Mouse (Mus musculus) liver, embryonic 14.5 days (tissue): ENCODE results near the gene Gm11099. TPM values are rescaled to one million over a fixed set of nuclear protein-coding genes. Genes with fewer than 3 reads are reported as not detected.

Experiments
- ATAC-seq: fragments of 200-750 bp; cut with Nextera tagmentation; 2 replicates; pipeline ENCODE4 v1.8.0; 2017; ENCODE audit warnings: moderate number of reproducible peaks, mild to moderate bottlenecking, moderate library complexity; ENCODE audit not compliant: insufficient read depth
- DNase-seq, 3 experiments: peaks; one replicate each; pipeline ENCODE4 v3.0.0-alpha.2; 2012 to 2013; ENCODE audit warnings: low read depth in 3 of 3, low spot score in 3 of 3
- H3K27ac ChIP-seq: fragments of 300-500 bp; sonication (generic); 2 replicates; pipeline ENCODE4 v1.5.1; 2014; ENCODE audit warnings: moderate library complexity, mild to moderate bottlenecking, control low read depth, inconsistent platforms
- H3K27me3 ChIP-seq: fragments of 300-500 bp; sonication (generic); 2 replicates; pipeline ENCODE4 v1.6.1; 2014; ENCODE audit warnings: mild to moderate bottlenecking, low read length, moderate library complexity; ENCODE audit not compliant: control insufficient read depth, insufficient read depth
- H3K36me3 ChIP-seq: fragments of 300-500 bp; sonication (generic); replicated peaks from 2 replicates; pipeline ENCODE4 v1.6.1; 2014; ENCODE audit warnings: low read depth; ENCODE audit not compliant: control insufficient read depth, insufficient read depth
- H3K4me1 ChIP-seq, 2 experiments: fragments of 200-500 bp in 1 of 2; fragments of 300-500 bp in 1 of 2; sonication (generic) in 1 of 2; replicated peaks; 2 replicates each; pipeline ENCODE4 v1.6.1; 2012 to 2014; ENCODE audit warnings: antibody characterized with exemption in 1 of 2, inconsistent platforms in 1 of 2, low read length in 1 of 2; ENCODE audit not compliant: control insufficient read depth in 2 of 2, insufficient read depth in 2 of 2
- H3K4me2 ChIP-seq: fragments of 300-500 bp; sonication (generic); 2 replicates; pipeline ENCODE4 v1.6.1; 2014; ENCODE audit warnings: low read depth, mild to moderate bottlenecking, control low read depth, moderate library complexity
- H3K4me3 ChIP-seq, 2 experiments: fragments of 200-500 bp in 1 of 2; fragments of 300-500 bp in 1 of 2; sonication (generic) in 1 of 2; 2 replicates each; pipeline ENCODE4 v1.5.1; 2012 to 2014; ENCODE audit warnings: low read depth in 2 of 2, low read length in 2 of 2, mild to moderate bottlenecking in 2 of 2, control low read depth in 1 of 2, inconsistent platforms in 1 of 2, moderate library complexity in 1 of 2; ENCODE audit not compliant: insufficient read depth in 1 of 2
- H3K9ac ChIP-seq: fragments of 300-500 bp; sonication (generic); replicated peaks from 2 replicates; pipeline ENCODE4 v1.6.1; 2014; ENCODE audit warnings: mild to moderate bottlenecking, control low read depth, moderate library complexity
- H3K9me3 ChIP-seq: fragments of 300-500 bp; sonication (generic); 2 replicates; pipeline ENCODE4 v1.6.1; 2016; ENCODE audit warnings: low read length, mixed read lengths; ENCODE audit not compliant: control insufficient read depth
- CTCF ChIP-seq: IDR thresholded peaks from 2 replicates; pipeline ENCODE4 v1.5.1; 2016; ENCODE audit warnings: antibody characterized with exemption, low read depth, control low read depth
- EP300 ChIP-seq: IDR thresholded peaks from 2 replicates; pipeline ENCODE4 v1.6.1; 2016; ENCODE audit warnings: antibody characterized with exemption, low read depth
- WGBS: fragments of 180-500 bp; shearing (Covaris S2); extraction: QIAGEN DNeasy Blood & Tissue Kit; methylation state at CpG from one replicate; pipeline ENCODE4 v1.1.7; 2014; ENCODE audit not compliant: insufficient replicate concordance; 5-methylcytosine and 5-hydroxymethylcytosine counted together
- polyA plus RNA-seq, 2 experiments: library from polyadenylated mRNA; depleted of rRNA in 1 of 2; stranded (reverse) in 1 of 2; unstranded in 1 of 2; fragments of >200 nt; fragmentation: Nextera tagmentation in 1 of 2; extraction: Ambion mirVana in 1 of 2; gene quantifications; 2 replicates each; pipeline versions ENCODE4 v1.2.1 to v1.2.3; 2012 to 2014

Gene Gm11099
- polyA plus RNA-seq, 2 experiments: not detected

DNA sequence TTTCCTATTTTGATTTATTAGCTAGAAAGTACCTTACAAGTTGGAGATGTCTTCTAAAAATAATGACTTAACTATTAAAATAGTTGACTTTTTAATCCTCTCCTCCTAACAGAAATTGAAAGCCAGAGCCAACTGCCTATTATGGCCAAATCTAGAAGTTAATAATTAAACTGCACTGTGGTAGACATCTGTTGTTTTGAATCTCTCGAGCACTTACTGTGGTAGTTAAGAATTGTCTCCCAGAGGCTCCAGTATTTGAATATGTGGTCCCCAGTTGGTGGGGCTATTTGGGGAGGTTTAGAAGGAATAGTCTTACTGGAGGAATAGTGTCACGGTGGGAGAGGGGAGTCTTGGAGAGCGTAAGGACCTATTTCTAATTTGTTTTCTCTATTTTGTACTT is 18.2 kb upstream of the Gm11099 start:
- WGBS: 64% methylated on average over 3 of the region's 3 CpGs
- Histone ChIP-seq H3K36me3 (no peaks in the 10 kb centered on the region), H3K9ac (no peak overlapping the region), H3K4me2 (no peak overlapping the region), H3K9me3 (no peaks in the 10 kb centered on the region), H3K27ac (no peak overlapping the region), H3K27me3 (no peaks in the 10 kb centered on the region), H3K4me1 (no peaks in the 10 kb centered on the region), H3K4me3 (no peak overlapping the region)
- no peak for DNase-seq
- no peak for TF ChIP-seq EP300
- no peak for TF ChIP-seq CTCF
- ATAC-seq: no peak

DNA sequence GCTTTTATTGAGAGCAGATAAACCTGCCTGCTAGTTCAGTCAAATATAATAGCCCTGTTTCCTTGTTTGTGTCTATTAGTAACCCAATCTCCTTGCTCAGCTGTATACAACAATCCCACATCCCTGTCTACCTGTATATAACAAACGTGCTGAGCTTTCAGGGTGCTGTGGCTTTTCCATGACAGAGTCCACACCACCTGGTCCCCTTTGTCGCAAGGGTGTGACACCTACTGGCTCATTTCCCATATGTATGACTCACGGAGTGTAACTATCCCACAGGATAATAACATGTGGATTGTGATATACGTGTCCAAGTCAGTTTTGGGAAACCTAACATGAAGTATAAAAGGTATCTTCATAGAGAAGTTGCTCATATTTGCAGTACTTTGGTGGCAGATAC is 16.8 kb upstream of the Gm11099 start:
- ATAC-seq: no peak
- no peaks in the 10 kb centered on the region for H3K36me3 ChIP-seq
- 60% methylated on average over 4 of the region's 4 CpGs for WGBS

DNA sequence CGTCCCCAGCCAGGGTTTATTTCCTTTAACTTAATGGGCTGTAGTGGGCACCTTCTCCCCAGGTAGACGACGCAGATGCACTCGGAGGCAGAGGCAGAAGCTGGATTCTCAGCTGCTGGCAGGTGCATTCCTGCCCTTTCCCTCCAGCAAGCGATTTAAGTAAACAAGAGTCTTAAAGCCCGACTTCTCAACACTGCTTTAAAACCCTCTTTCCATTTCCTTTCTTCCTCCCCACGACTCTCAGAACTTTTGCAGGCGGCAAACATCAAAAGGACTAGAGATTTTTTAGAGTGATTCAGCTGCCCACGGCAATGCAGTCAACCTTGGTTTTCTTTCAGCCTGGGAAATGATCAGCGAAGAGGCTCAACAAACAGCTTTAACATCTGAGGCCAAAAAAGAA is 14.7 kb upstream of the Gm11099 start:
- Histone ChIP-seq H3K4me1 (no peaks in the 10 kb centered on the region), H3K9ac (no peak overlapping the region), H3K9me3 (no peaks in the 10 kb centered on the region), H3K27me3 (no peaks in the 10 kb centered on the region), H3K36me3 (no peaks in the 10 kb centered on the region), H3K4me3 (no peak overlapping the region), H3K4me2 (no peak overlapping the region), H3K27ac (no peak overlapping the region)
- WGBS: 27% methylated on average over 10 of the region's 10 CpGs
- ATAC-seq: no peak
- TF ChIP-seq CTCF (no peak), EP300 (no peak)
- no peak for DNase-seq

More for the DNA sequence above, 16.8 kb upstream of the Gm11099 start:
- Histone ChIP-seq H3K9ac (no peak overlapping the region), H3K27me3 (no peaks in the 10 kb centered on the region), H3K4me3 (no peak overlapping the region), H3K27ac (no peak overlapping the region), H3K9me3 (no peaks in the 10 kb centered on the region), H3K4me1 (no peaks in the 10 kb centered on the region), H3K4me2 (no peak overlapping the region)
- no peak for DNase-seq
- no peak for TF ChIP-seq EP300
- no peak for TF ChIP-seq CTCF

DNA sequence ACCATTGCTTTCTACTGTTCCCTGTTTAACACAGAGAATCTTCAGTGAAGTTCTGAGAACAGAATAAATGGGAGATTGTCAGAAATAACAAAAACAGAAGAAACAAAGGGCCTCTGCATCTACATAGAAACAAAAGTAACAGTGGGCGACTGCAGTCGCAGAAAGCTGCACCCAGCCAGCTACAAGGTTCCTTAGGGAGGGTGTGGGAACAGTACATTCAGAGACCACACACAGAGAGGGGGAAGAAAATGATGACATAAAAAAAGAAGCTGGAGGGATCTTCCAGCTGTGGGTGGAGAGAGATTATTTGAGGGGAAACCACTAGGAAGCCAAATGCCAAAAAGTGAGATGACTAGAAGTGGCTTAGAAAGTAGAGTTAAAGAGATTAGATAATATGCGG is 20.6 kb downstream of the Gm11099 start:
- TF ChIP-seq CTCF: no peak
- no peaks in the 10 kb centered on the region for H3K27me3 ChIP-seq
- no peak overlapping the region for H3K4me2 ChIP-seq
- H3K9me3 ChIP-seq: no peaks in the 10 kb centered on the region
- no peak overlapping the region for H3K4me3 ChIP-seq
- ATAC-seq (no peak), DNase-seq (no peak)
- H3K4me1 ChIP-seq: no peaks in the 10 kb centered on the region
- H3K27ac ChIP-seq: no peak overlapping the region
- H3K36me3 ChIP-seq: no peaks in the 10 kb centered on the region
- H3K9ac ChIP-seq: no peak overlapping the region
- WGBS: 55% methylated on average over 3 of the region's 3 CpGs

DNA sequence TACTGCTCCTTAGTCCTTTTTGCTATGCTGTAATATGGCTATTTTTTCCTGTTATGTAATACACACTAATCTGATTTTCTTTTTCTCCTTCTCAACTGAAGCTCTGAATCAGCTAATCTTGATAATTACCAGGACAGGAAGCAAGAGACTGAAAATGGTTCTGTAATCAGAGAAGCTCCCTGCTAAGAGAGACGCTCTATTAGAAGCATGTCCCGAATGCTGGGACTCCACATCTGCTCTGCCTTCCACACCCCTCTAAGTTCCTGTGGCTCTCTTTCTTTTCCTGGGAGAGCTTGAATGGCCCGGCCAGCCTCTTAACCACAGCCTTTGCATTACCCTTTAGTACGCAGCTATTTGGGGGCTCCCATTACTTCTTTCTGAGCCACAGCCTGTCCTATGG is 45.8 kb downstream of the Gm11099 start:
- Histone ChIP-seq H3K27ac (no peak overlapping the region), H3K4me2 (no peak overlapping the region), H3K27me3 (no peaks in the 10 kb centered on the region), H3K4me1 (no peaks in the 10 kb centered on the region), H3K9ac (no peak overlapping the region), H3K36me3 (no peaks in the 10 kb centered on the region), H3K4me3 (no peak overlapping the region), H3K9me3 (no peaks in the 10 kb centered on the region)
- DNase-seq: no peak
- ATAC-seq: no peak
- TF ChIP-seq EP300 (no peak), CTCF (no peak)
- 26% methylated on average over 4 of the region's 4 CpGs for WGBS
